Mouse (Mus musculus) 416B (cell line): ENCODE data around the gene Tanc1.

Source experiments
- DNase-seq: peaks from one replicate; pipeline ENCODE4 v3.0.0; 2011; ENCODE audit warnings: low read depth

Gene Tanc1

GRCm38 (mm10) chr2:59718601-59719416, 107.0 kb downstream of the Tanc1 start:
- DNase-seq = no peak

- DNase-seq = no peak
Observed at GRCm38 (mm10) chr2:59719831-59720230, 108.0 kb downstream of the Tanc1 start.

- peak; percentile 44 for DNase-seq
Observed at GRCm38 (mm10) chr2:59721119-59721518, 109.3 kb downstream of the Tanc1 start.

GRCm38 (mm10) chr2:59721758-59722157, 109.9 kb downstream of the Tanc1 start:
- no peak for DNase-seq

- no peak for DNase-seq
Observed at GRCm38 (mm10) chr2:59723311-59723710, 111.5 kb downstream of the Tanc1 start.

GRCm38 (mm10) chr2:59725518-59726185, 113.8 kb downstream of the Tanc1 start:
- DNase-seq = no peak

GRCm38 (mm10) chr2:59731831-59732230, 120.0 kb downstream of the Tanc1 start:
- no peak for DNase-seq

- no peak for DNase-seq
Observed at GRCm38 (mm10) chr2:59733410-59733809, 121.6 kb downstream of the Tanc1 start.

GRCm38 (mm10) chr2:59736401-59736898, 124.6 kb downstream of the Tanc1 start:
- no peak for DNase-seq

- DNase-seq = no peak
Observed at GRCm38 (mm10) chr2:59737368-59737767, 125.5 kb downstream of the Tanc1 start.

- DNase-seq = no peak
Observed at GRCm38 (mm10) chr2:59738356-59738755, 126.5 kb downstream of the Tanc1 start.

- DNase-seq = no peak
Observed at GRCm38 (mm10) chr2:59739036-59739435, 127.2 kb downstream of the Tanc1 start.

GRCm38 (mm10) chr2:59742500-59743116, 130.8 kb downstream of the Tanc1 start:
- no peak for DNase-seq

GRCm38 (mm10) chr2:59745428-59745827, 133.6 kb downstream of the Tanc1 start:
- DNase-seq = peak; percentile 69

- peak; percentile 57 for DNase-seq
Observed at GRCm38 (mm10) chr2:59746070-59746469, 134.2 kb downstream of the Tanc1 start.

GRCm38 (mm10) chr2:59747757-59748156, 135.9 kb downstream of the Tanc1 start:
- DNase-seq = no peak

- DNase-seq = no peak
Observed at GRCm38 (mm10) chr2:59749371-59749770, 137.5 kb downstream of the Tanc1 start.

GRCm38 (mm10) chr2:59751172-59751571, 139.3 kb downstream of the Tanc1 start:
- no peak for DNase-seq

- no peak for DNase-seq
Observed at GRCm38 (mm10) chr2:59752148-59752547, 140.3 kb downstream of the Tanc1 start.

GRCm38 (mm10) chr2:59752766-59753165, 140.9 kb downstream of the Tanc1 start:
- no peak for DNase-seq

- DNase-seq = no peak
Observed at GRCm38 (mm10) chr2:59756137-59756753, 144.4 kb downstream of the Tanc1 start.

GRCm38 (mm10) chr2:59757015-59757414, 145.2 kb downstream of the Tanc1 start:
- DNase-seq = peak; percentile 52
